Mouse (Mus musculus) telencephalon, adult 2 months (tissue): ENCODE measurements around the gene Nt5e.

Experiments used
- DNase-seq: peaks from one replicate; pipeline ENCODE4 v3.0.0-alpha.2; 2011; ENCODE audit warnings: low read depth, low spot score

Nt5e gene

GRCm38 (mm10) chr9:88344424-88344823 is 17.4 kb downstream of the Nt5e start:
- DNase-seq: no peak

GRCm38 (mm10) chr9:88346857-88347256 is 19.9 kb downstream of the Nt5e start:
- no peak for DNase-seq

DNA sequence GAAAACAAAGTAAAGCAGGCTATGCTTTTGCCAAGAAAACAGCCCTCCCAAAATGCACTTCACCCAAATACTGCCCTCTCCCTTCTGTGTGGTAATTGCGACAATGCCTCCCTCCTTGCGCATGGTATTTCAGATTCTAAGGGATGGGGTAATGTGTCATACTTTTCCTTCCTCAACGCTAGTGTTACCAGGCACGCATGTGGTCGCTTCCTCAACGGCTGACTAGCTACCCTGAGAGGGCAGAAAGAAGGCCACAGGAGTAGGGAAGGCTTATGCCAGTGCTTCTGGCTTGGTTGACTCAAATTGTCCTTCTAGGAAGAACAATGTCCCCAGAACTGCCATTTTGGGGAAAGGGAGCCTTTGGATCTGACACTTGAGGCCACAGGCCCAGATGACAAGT is 21.6 kb downstream of the Nt5e start:
- DNase-seq: no peak

DNA sequence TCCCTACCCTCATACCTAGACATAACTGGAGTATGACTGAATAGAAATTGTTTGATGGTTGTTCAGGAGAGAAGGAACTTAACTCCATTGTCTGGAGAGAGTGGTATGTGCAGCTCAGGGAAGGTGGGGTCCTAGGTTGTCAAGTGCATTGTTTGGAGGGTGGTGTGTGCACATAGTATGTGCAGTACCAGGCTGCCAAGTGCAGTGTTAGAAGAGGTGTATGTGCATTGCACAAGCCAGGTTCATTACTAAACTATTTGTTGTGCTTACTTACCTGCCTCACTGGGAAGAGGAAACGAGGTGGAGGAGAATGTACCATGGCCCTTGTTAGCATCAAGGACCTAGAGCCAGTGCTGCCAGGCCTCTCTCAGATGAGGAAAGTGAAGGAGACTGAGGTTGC is 23.3 kb downstream of the Nt5e start:
- DNase-seq: no peak

GRCm38 (mm10) chr9:88351163-88351562 is 24.2 kb downstream of the Nt5e start:
- DNase-seq: no peak

- DNase-seq: no peak
Measured at GRCm38 (mm10) chr9:88352741-88353140, 25.7 kb downstream of the Nt5e start.

DNA sequence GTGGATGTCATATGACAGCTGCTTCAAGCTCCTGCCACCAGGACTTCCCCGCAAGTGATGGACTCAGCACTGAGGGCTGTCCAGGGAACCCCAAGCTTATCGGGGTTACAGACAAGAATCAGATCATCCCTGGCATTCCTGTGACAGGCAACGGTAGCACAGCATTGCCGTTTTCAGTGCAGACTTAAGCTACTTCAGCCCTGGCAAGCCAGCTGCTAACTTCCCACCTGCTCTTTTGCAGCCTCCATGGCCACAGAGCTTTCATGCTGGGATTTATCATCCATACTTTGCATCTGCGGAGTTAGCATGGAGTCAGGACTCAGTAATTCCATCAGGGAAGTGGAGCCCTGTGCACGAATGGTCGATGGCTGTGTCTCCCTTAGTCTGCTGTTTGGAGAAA is 26.5 kb downstream of the Nt5e start:
- DNase-seq: no peak

DNA sequence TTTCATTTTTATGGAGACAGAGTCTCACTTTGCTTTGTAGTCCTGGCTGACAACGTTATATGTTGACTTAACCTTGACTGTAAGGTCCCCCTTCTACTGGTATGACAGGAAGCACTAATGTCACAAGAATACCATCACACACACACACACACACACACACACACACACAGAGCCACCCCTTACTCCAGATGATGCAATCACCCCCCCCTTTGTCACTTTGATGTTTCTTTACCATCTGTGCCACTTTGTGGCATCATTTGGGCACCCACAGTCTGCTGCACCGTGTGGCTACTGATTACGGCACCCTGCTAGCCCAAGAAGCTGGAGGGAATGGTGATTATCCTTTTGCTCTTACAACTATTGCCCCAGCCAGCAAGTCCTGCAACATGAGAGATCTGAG is 30.2 kb downstream of the Nt5e start:
- DNase-seq: no peak

DNA sequence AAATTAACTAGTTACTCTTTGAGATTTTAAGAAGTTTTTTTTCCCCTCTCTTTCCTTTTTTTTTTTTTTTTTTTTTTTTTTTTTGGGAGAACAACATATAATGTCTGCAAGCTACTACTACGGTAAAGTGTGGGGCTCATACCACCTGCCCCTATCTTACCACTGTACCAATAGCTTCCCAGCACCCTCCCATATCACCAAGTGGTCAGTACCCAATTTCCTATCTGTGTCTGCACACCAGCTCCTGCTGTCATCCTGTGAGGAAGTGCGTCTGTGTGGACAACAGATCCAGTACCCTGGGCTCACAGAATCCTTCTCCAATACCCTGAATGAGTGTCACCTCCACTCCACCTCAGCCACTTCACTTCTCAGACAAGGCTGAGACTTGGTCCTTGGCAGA is 32.1 kb downstream of the Nt5e start:
- no peak for DNase-seq

DNA sequence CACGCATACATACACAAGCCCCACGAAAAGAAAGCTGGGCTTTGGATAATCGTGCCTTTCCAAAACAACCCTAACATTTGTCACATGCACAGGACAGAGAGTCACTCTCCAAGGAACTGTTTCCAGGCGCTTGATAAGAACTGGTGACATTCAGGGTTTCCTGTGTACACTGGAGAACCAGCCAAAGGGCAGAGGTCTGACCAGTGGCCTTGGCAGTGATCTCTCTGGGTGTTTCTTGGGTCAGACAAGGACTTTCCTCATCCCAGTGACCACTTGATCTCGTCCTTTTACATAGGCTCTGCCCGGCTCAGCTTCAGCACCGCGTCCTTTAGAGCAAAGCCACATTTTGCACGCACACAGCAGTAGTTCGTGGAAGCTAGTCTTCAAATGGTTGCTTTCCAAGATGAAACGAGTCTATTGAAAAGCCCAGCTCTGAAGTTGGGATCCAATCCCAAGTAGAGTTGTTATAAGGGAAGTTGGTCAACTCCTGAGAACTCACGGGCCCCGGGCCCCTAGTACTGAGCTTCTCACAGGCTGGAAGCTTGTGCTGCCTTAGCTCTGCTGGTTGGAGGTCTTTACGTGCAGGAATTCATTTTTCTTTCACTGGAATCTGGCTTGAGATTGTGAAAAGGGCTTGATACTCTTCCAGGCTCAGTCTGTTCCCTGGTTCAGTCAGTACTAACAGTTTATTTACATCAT is 34.4 kb downstream of the Nt5e start:
- no peak for DNase-seq

DNA sequence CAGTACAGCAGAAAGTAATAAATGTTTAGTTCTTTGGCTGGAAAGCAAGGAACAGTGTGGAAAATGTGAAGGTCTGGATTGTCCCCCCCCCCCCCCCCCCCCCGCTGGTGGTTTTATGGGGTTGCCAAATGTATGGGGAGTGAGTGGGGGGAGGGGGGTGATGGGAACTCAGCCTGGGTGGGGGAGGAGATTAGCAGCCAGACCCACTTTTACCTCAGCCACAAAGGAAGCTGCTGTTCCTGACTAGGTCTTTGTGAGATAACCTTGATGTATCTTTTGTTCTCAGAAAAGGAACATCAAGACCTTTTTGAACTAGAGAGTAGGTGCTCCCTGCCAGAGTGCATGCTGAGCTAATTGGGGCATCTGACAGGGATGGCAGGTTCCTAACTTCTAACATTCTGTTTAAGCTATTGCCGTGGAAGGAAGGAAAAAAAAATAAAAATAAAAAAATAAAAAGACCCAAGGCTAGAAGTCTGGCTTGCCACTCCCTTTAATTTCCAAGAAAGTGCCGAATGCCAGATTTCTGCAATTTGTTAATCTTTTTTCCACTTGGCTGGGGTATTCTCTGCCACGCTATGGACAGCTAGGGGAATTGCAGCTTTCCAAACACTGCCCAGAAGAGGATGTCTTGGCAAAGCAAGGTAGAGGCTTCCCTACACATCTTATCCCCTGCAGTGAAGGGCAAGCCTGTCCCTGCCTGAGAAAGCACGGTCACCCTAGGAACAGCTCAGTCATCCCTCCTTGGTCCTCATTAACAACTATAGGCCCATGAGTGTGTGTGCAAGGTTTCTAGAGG is 35.3 kb downstream of the Nt5e start:
- no peak for DNase-seq

GRCm38 (mm10) chr9:88363102-88363501 is 36.1 kb downstream of the Nt5e start:
- no peak for DNase-seq

DNA sequence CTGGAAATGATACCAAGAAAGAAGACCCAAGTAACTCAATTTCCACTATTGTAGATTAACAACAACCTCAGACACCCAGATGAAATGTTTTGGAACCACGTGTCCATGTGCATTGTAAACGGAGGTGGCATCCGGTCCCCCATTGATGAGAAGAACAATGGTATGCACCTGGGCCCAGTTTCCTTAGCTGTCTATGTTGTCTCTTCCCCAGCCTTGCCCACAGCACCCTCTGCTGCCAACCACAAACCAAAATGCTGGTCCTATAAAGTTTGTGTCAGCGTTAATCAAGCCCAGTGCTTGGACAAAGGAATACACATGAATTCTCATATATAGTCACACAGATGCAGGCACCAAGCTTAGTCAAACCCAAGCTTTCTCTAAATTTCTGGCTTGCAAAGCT is 39.3 kb downstream of the Nt5e start:
- no peak for DNase-seq

DNA sequence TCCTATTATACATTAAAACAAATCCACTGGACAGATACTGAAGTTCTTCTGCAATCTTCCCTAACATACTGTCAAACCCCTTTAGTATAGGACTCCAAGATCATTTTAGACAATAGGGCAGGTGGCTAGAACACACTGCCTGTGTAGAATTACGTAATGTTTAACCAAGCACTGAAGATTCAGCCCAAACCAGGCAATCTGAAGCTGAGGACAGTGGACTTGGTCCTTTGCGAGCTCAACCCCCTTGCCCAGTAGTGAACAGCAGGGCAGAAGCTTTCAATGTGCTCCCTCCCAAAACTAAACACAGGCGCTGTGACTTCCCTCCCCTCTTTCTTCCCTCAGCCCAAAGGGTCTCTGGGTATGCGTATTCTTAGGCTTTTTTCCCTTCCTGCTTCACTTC is 39.8 kb downstream of the Nt5e start:
- no peak for DNase-seq

- no peak for DNase-seq
Measured at GRCm38 (mm10) chr9:88367322-88367721, 40.3 kb downstream of the Nt5e start.

- DNase-seq: no peak
Measured at GRCm38 (mm10) chr9:88367751-88368150, 40.8 kb downstream of the Nt5e start.

DNA sequence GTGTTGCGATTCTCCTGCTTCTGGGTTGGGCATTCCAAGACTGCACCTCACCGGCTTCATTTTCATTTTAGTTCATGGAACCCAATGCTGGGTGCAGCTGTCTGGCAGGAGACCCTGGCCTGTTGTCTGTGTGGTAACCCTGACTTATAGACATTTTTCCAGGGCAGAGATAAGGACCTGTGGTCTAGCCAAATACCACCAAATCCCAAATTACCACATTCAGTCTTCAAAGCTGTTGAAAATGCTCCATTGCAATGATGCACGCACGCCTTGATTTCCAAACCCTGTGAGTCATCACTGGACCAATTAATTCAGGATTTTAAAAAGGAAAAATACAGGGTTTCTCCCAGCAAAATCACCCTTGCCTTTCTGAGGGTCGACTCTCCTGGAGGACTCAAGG is 41.5 kb downstream of the Nt5e start:
- no peak for DNase-seq

GRCm38 (mm10) chr9:88369666-88370065 is 42.7 kb downstream of the Nt5e start:
- no peak for DNase-seq

- DNase-seq: no peak
Measured at GRCm38 (mm10) chr9:88371201-88371600, 44.2 kb downstream of the Nt5e start.

GRCm38 (mm10) chr9:88373001-88373400 is 46.0 kb downstream of the Nt5e start:
- no peak for DNase-seq

- no peak for DNase-seq
Measured at GRCm38 (mm10) chr9:88377483-88377882, 50.5 kb downstream of the Nt5e start.

- no peak for DNase-seq
Measured at GRCm38 (mm10) chr9:88379057-88379456, 52.1 kb downstream of the Nt5e start.

DNA sequence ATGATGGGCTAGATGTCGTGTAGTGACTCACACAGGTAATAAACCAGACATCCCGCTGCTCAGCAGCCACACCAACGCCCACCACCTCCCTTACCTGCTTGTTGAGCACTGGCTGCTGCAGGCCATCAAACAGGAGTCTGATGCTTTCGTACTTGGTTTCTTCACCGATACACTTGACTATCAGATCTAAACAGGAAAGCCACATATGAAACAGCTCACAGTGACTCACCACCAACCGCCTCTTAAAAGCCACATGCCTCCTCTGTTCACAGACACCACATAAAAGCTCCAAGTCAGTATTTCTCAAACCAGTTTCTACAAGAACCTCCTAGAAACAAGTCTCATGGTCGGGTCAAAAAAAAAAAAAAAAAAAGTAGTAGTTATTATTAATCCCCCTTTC is 53.1 kb downstream of the Nt5e start:
- no peak for DNase-seq
